Comparison of ENCODE assay signal across 8 mouse cellular contexts in genomic region chr5:102874605-102875298, GRCm38 (mm10).
DNase-seq lines count a peak whose midpoint lies in the region; ATAC-seq and TF ChIP-seq lines count a peak whose summit lies in the region.

No protein-coding gene starts in this region.

- peak overlapping the region; percentile 44 for H3K4me2 ChIP-seq in heart, embryonic 14.5 days (ENCODE audit: low read length)
- H3K4me2 ChIP-seq in kidney, embryonic 15.5 days, result no peak overlapping the region
- H3K4me2 ChIP-seq in limb, embryonic 14.5 days (replicated peaks; ENCODE audit: low read depth, low read length, severe bottlenecking), result no peak overlapping the region

- peak; percentile 14 for DNase-seq in CD4-positive helper T cell, adult 2 months (ENCODE audit: low read depth, low spot score)
- peak; percentile 54 for DNase-seq in adrenal gland, adult 2 months
- peak; percentile 54 for DNase-seq in embryonic facial prominence, embryonic 10.5 days (ENCODE audit: low spot score)
- peak; percentile 82 for DNase-seq in limb, embryonic 14.5 days (ENCODE audit: low spot score)
- DNase-seq in retina, adult 2 months (ENCODE audit: low read depth, low spot score), result peak; percentile 68
- DNase-seq in urinary bladder, postnatal 4 days (ENCODE audit: low spot score in 2 of 2), result no peak

- H3K9me3 ChIP-seq in embryonic facial prominence, embryonic 10.5 days, result no peaks in the 10 kb centered on the region
- no peaks in the 10 kb centered on the region for H3K9me3 ChIP-seq in heart, embryonic 14.5 days (ENCODE audit: control insufficient read depth, low read length)
- H3K9me3 ChIP-seq in kidney, embryonic 15.5 days (replicated peaks), result no peaks in the 10 kb centered on the region
- no peaks in the 10 kb centered on the region for H3K9me3 ChIP-seq in limb, embryonic 14.5 days (ENCODE audit: control insufficient read depth, low read length)

- 42% methylated on average over 11 of the region's 11 CpGs for WGBS in embryonic facial prominence, embryonic 10.5 days
- 36% methylated on average over 11 of the region's 11 CpGs for WGBS in heart, embryonic 14.5 days
- WGBS in kidney, embryonic 15.5 days, result 46% methylated on average over 11 of the region's 11 CpGs
- WGBS in limb, embryonic 14.5 days, result 40% methylated on average over 11 of the region's 11 CpGs

- H3K27me3 ChIP-seq in embryonic facial prominence, embryonic 10.5 days (replicated peaks; ENCODE audit: low read depth, poor library complexity, severe bottlenecking), result no peaks in the 10 kb centered on the region
- no peaks in the 10 kb centered on the region for H3K27me3 ChIP-seq in heart, embryonic 14.5 days (ENCODE audit: control insufficient read depth, insufficient read depth, low read length)
- H3K27me3 ChIP-seq in kidney, embryonic 15.5 days, result no peaks in the 10 kb centered on the region
- no peaks in the 10 kb centered on the region for H3K27me3 ChIP-seq in limb, embryonic 14.5 days (ENCODE audit: control insufficient read depth, insufficient read depth, low read length)

- H3K4me1 ChIP-seq in embryonic facial prominence, embryonic 10.5 days, result 0 out of 2 replicates have a peak, but pooled peaks cover 6% of the 10 kb centered on the region
- H3K4me1 ChIP-seq in heart, embryonic 14.5 days (ENCODE audit: control insufficient read depth in 2 of 2, insufficient read depth in 2 of 2, low read length in 2 of 2), result no peaks in the 10 kb centered on the region
- H3K4me1 ChIP-seq in kidney, embryonic 15.5 days, result peaks cover 23% of the 10 kb centered on the region
- H3K4me1 ChIP-seq in limb, embryonic 14.5 days (ENCODE audit: control insufficient read depth, insufficient read depth, low read length), result no peaks in the 10 kb centered on the region

- no peak overlapping the region for H3K4me3 ChIP-seq in embryonic facial prominence, embryonic 10.5 days
- no peak overlapping the region for H3K4me3 ChIP-seq in heart, embryonic 14.5 days (ENCODE audit: control insufficient read depth in 1 of 2, insufficient read depth in 1 of 2, low read depth in 1 of 2, low read length in 2 of 2)
- no peak overlapping the region for H3K4me3 ChIP-seq in kidney, embryonic 15.5 days (replicated peaks)
- no peak overlapping the region for H3K4me3 ChIP-seq in limb, embryonic 14.5 days (replicated peaks; ENCODE audit: low read length)

- no peak overlapping the region for H3K27ac ChIP-seq in embryonic facial prominence, embryonic 10.5 days (replicated peaks)
- no peak overlapping the region for H3K27ac ChIP-seq in heart, embryonic 14.5 days (replicated peaks in 1 of 2; ENCODE audit: control insufficient read depth in 1 of 2, insufficient read depth in 1 of 2, low read depth in 2 of 2, low read length in 2 of 2)
- H3K27ac ChIP-seq in kidney, embryonic 15.5 days, result no peak overlapping the region
- H3K27ac ChIP-seq in limb, embryonic 14.5 days (replicated peaks; ENCODE audit: low read depth, low read length), result no peak overlapping the region

- H3K36me3 ChIP-seq in embryonic facial prominence, embryonic 10.5 days (replicated peaks), result no peaks in the 10 kb centered on the region
- no peaks in the 10 kb centered on the region for H3K36me3 ChIP-seq in heart, embryonic 14.5 days (ENCODE audit: control insufficient read depth, insufficient read depth, low read length)
- H3K36me3 ChIP-seq in kidney, embryonic 15.5 days, result peaks cover 32% of the 10 kb centered on the region
- no peaks in the 10 kb centered on the region for H3K36me3 ChIP-seq in limb, embryonic 14.5 days (ENCODE audit: control insufficient read depth, insufficient read depth, low read length)

- TF ChIP-seq POLR2A in limb, embryonic 14.5 days (IDR thresholded peaks at IDR 0.05; ENCODE audit: borderline replicate concordance, extremely low read depth, insufficient read depth, insufficient read length), result no peak

- H3K9ac ChIP-seq in heart, embryonic 14.5 days (ENCODE audit: low read length), result no peak overlapping the region
- no peak overlapping the region for H3K9ac ChIP-seq in kidney, embryonic 15.5 days
- no peak overlapping the region for H3K9ac ChIP-seq in limb, embryonic 14.5 days (ENCODE audit: low read depth, low read length, severe bottlenecking)

- ATAC-seq in heart, embryonic 14.5 days (ENCODE audit: insufficient number of reproducible peaks, insufficient read depth, low FRiP score, low read depth), result no peak
- ATAC-seq in kidney, embryonic 15.5 days (replicated peaks; ENCODE audit: low FRiP score), result peak; percentile 65
- ATAC-seq in limb, embryonic 14.5 days (ENCODE audit: low FRiP score, low read depth), result no peak; the same call in 1 of the 2 replicates

Comparison
In these comparisons a context has a peak if more than half of its experiments do, and no peak if none do; other contexts are left out.
1. DNase-seq: peak in CD4-positive helper T cell, adult 2 months (single experiment), adrenal gland, adult 2 months (single experiment), embryonic facial prominence, embryonic 10.5 days (single experiment), limb, embryonic 14.5 days (single experiment) and retina, adult 2 months (single experiment); none in urinary bladder, postnatal 4 days (0 of 2).